12 mouse cellular contexts compared by ENCODE assay signal in the genomic region with DNA sequence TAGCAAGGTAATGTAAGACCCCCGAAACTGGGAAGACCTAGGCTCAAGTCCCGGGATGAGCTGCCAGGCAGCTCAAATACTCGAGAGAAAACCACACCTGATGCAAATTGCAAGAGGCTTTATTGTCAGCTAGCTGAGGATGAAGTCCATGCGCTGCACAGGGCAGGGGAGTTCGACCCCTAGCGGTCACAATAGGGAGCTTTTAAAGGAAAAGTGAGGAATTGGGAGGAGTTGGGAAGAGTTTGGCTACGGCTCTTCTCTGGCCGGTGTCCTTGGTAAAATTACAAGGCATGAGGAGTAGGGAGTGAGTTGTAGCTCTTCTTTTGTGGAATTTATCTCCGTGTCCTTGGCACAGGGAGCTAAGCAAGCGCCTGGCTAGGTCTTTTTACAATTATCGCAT. TPM values are rescaled to one million over a fixed set of nuclear protein-coding genes. Genes with fewer than 3 reads are reported as not detected.
A peak's percentile ranks its signal among the peaks of the same experiment; 100 is the strongest.
DNase-seq lines count a peak whose midpoint lies in the region; ATAC-seq and TF ChIP-seq lines count a peak whose summit lies in the region.
"Had no signal": no experiment of that assay in that cellular context is flagged by ENCODE, and none has a peak within 500 bp of the region (broad histone marks: within the 10 kb centered on the region; RNA-seq: fewer than 3 reads in every experiment).

No protein-coding gene starts in this region.

- no peak overlapping the region for H3K4me2 ChIP-seq in forebrain, embryonic 13.5 days
- H3K4me2 ChIP-seq: limb, embryonic 15.5 days; neural tube, embryonic 12.5 days had no signal

- no peaks in the 10 kb centered on the region for H3K27me3 ChIP-seq in forebrain, embryonic 13.5 days
- H3K27me3 ChIP-seq: limb, embryonic 15.5 days; neural tube, embryonic 12.5 days had no signal

- TF ChIP-seq CTCF in left cerebral cortex, adult 2 months (IDR thresholded peaks at IDR 0.05): peak; percentile 41
- TF ChIP-seq CTCF in embryonic fibroblast, embryonic 13.5 days (IDR thresholded peaks at IDR 0.05; ENCODE audit: borderline replicate concordance, insufficient read depth, low read length): peak; percentile 22; the same call in 1 of the 2 replicates

- no peak overlapping the region for H3K9ac ChIP-seq in forebrain, embryonic 13.5 days
- H3K9ac ChIP-seq: limb, embryonic 15.5 days; neural tube, embryonic 12.5 days had no signal

- H3K9me3 ChIP-seq in forebrain, embryonic 13.5 days (replicated peaks): no peaks in the 10 kb centered on the region; the same call in 1 of the 2 replicates
- H3K9me3 ChIP-seq: limb, embryonic 15.5 days; neural tube, embryonic 12.5 days had no signal

- H3K27ac ChIP-seq in left cerebral cortex, adult 2 months: no peak overlapping the region
- H3K27ac ChIP-seq in embryonic fibroblast, embryonic 13.5 days (ENCODE audit: insufficient read depth, low read length): no peak overlapping the region
- no peak overlapping the region for H3K27ac ChIP-seq in forebrain, embryonic 13.5 days
- H3K27ac ChIP-seq: limb, embryonic 15.5 days; neural tube, embryonic 12.5 days had no signal

- H3K4me1 ChIP-seq in embryonic fibroblast, embryonic 13.5 days (ENCODE audit: control insufficient read depth, insufficient read depth, low read length): peaks cover 2% of the 10 kb centered on the region; the same call in 1 of the 2 replicates
- H3K4me1 ChIP-seq in forebrain, embryonic 13.5 days: no peaks in the 10 kb centered on the region
- H3K4me1 ChIP-seq: limb, embryonic 15.5 days; neural tube, embryonic 12.5 days had no signal

- intact Hi-C loops in left cerebral cortex, adult 2 months (cut with DNase I): no loop called here

- no peak for ATAC-seq in monocyte, adult 5-6 weeks (replicated peaks; ENCODE audit: insufficient number of reproducible peaks, low FRiP score, low TSS enrichment, poor library complexity, severe bottlenecking)
- ATAC-seq in forebrain, embryonic 13.5 days: no peak

- no peak for TF ChIP-seq POLR2A in embryonic fibroblast, embryonic 13.5 days (IDR thresholded peaks at IDR 0.05; ENCODE audit: low read depth, low read length)

- H3K4me3 ChIP-seq in left cerebral cortex, adult 2 months: no peak overlapping the region
- no peak overlapping the region for H3K4me3 ChIP-seq in embryonic fibroblast, embryonic 13.5 days (ENCODE audit: insufficient read depth, low read length)
- no peak overlapping the region for H3K4me3 ChIP-seq in forebrain, embryonic 13.5 days
- H3K4me3 ChIP-seq: limb, embryonic 15.5 days; neural tube, embryonic 12.5 days had no signal

- H3K36me3 ChIP-seq in forebrain, embryonic 13.5 days (ENCODE audit: poor library complexity, severe bottlenecking): no peaks in the 10 kb centered on the region
- H3K36me3 ChIP-seq: limb, embryonic 15.5 days; neural tube, embryonic 12.5 days had no signal

- DNase-seq in left cerebral cortex, adult 2 months (ENCODE audit: extremely low spot score in 1 of 2, low spot score in 2 of 2): no peak
- no peak for DNase-seq in left cerebral cortex, adult 8-10 months (ENCODE audit: low spot score in 2 of 2)
- peak; percentile 73 for DNase-seq in adrenal gland, adult 2 months
- peak; percentile 22 for DNase-seq in ovary, postnatal 14 days (ENCODE audit: low spot score)
- no peak for DNase-seq in thymus, postnatal 25 days

- WGBS in forebrain, embryonic 13.5 days: 46% methylated on average over 11 of the region's 11 CpGs

RNA-seq across cellular contexts. Expression of gene Fbxo27, which starts 16.9 kb away (rescaled TPM):
- 10 to 100 TPM; 24.6 to 26.2 TPM for total RNA-seq in left cerebral cortex, adult 2 months (2021)
- total RNA-seq in left cerebral cortex, adult 8-10 months (2022): 10 to 100 TPM; 18.3 to 20.9 (median 20.4) TPM
- 1 to 10 TPM; 1.7 to 2.6 TPM for total RNA-seq in adrenal gland, adult 2 months (2021)
- polyA plus RNA-seq in adrenal gland, adult 2 months (2012; rRNA removed): 6.6 and 8.5 TPM in 2 replicates
- polyA plus RNA-seq in embryonic fibroblast, embryonic 13.5 days (2011; ENCODE audit: insufficient read length, low read depth, missing spikeins): 3.8 and 5.1 TPM in 2 replicates
- total RNA-seq in monocyte, adult 5-6 weeks (2017): 0.64 to 1.3 TPM (median 0.87 TPM) in 3 replicates
- polyA plus RNA-seq in forebrain, embryonic 13.5 days (2015; fragmentation: Nextera tagmentation; extraction: Ambion mirVana): 3.6 and 3.8 TPM in 2 replicates

RNA-seq across cellular contexts. Expression of gene Fbxo17, which starts 40.9 kb away (rescaled TPM):
- 1 to 10 TPM; 1.9 to 2.2 TPM for total RNA-seq in left cerebral cortex, adult 2 months (2021)
- total RNA-seq in left cerebral cortex, adult 8-10 months (2022): 1 to 10 TPM; 1.8 to 4.3 (median 2.8) TPM
- 1 to 10 TPM; 2.0 to 5.3 TPM for total RNA-seq in adrenal gland, adult 2 months (2021)
- polyA plus RNA-seq in adrenal gland, adult 2 months (2012; rRNA removed): 11.1 and 14.1 TPM in 2 replicates
- 16.3 and 18.4 TPM in 2 replicates for polyA plus RNA-seq in embryonic fibroblast, embryonic 13.5 days (2011; ENCODE audit: insufficient read length, low read depth, missing spikeins)
- 4.9 TPM in 1 of 3 replicates, not detected in the others for total RNA-seq in monocyte, adult 5-6 weeks (2017)
- 4.4 and 5.3 TPM in 2 replicates for polyA plus RNA-seq in forebrain, embryonic 13.5 days (2015; fragmentation: Nextera tagmentation; extraction: Ambion mirVana)

RNA-seq across cellular contexts. Expression of gene Acp7, which starts 44.6 kb away (rescaled TPM):
- 1 to 10 TPM; 1.4 to 2.5 TPM for total RNA-seq in left cerebral cortex, adult 2 months (2021)
- total RNA-seq in left cerebral cortex, adult 8-10 months (2022): 1 to 10 TPM; 1.5 to 2.8 (median 2.1) TPM
- total RNA-seq in adrenal gland, adult 2 months (2021): not detected
- not detected in 2 replicates for polyA plus RNA-seq in adrenal gland, adult 2 months (2012; rRNA removed)
- polyA plus RNA-seq in embryonic fibroblast, embryonic 13.5 days (2011; ENCODE audit: insufficient read length, low read depth, missing spikeins): 1.8 TPM in 1 of 2 replicates, not detected in the other
- not detected in 3 replicates for total RNA-seq in monocyte, adult 5-6 weeks (2017)
- polyA plus RNA-seq in forebrain, embryonic 13.5 days (2015; fragmentation: Nextera tagmentation; extraction: Ambion mirVana): not detected in 2 replicates
- total RNA-seq: gastrocnemius, postnatal 4 days had no signal
- polyA plus RNA-seq: neural tube, embryonic 12.5 days; urinary bladder, adult 2 months had no signal

Comparison
In these comparisons a context has a peak if more than half of its experiments do, and no peak if none do; other contexts are left out.
1. DNase-seq: peak in adrenal gland, adult 2 months (single experiment) and ovary, postnatal 14 days (single experiment); none in left cerebral cortex, adult 2 months (0 of 2), left cerebral cortex, adult 8-10 months (0 of 2) and thymus, postnatal 25 days (single experiment).